Mouse (Mus musculus) liver, embryonic 16.5 days (tissue): Measurements from ENCODE around the gene Cysrt1. TPM values are rescaled to one million over a fixed set of nuclear protein-coding genes. Genes with fewer than 3 reads are reported as not detected.
A peak's percentile ranks its signal among the peaks of the same experiment; 100 is the strongest.

Experiments
- ATAC-seq: fragments of 200-750 bp; cut with Nextera tagmentation; 2 replicates; pipeline ENCODE4 v1.8.0; 2017; ENCODE audit warnings: low read depth, mild to moderate bottlenecking, moderate number of reproducible peaks, moderate library complexity
- H3K27ac ChIP-seq: fragments of 300-500 bp; sonication (generic); 2 replicates; pipeline ENCODE4 v1.5.1; 2014; ENCODE audit warnings: mild to moderate bottlenecking, low read length
- H3K27me3 ChIP-seq: fragments of 300-500 bp; sonication (generic); 2 replicates; pipeline ENCODE4 v1.6.1; 2014; ENCODE audit warnings: low read depth, low read length, mixed read lengths; ENCODE audit not compliant: control insufficient read depth, insufficient read depth
- H3K36me3 ChIP-seq: fragments of 300-500 bp; sonication (generic); 2 replicates; pipeline ENCODE4 v1.6.1; 2014; ENCODE audit warnings: mild to moderate bottlenecking; ENCODE audit not compliant: control insufficient read depth, insufficient read depth
- H3K4me1 ChIP-seq: fragments of 300-500 bp; sonication (generic); 2 replicates; pipeline ENCODE4 v1.6.1; 2014; ENCODE audit warnings: low read depth, low read length, mixed read lengths; ENCODE audit not compliant: control insufficient read depth
- H3K4me2 ChIP-seq: fragments of 300-500 bp; sonication (generic); 2 replicates; pipeline ENCODE4 v1.6.1; 2014; ENCODE audit warnings: low read depth, low read length, mixed read lengths
- H3K4me3 ChIP-seq: fragments of 300-500 bp; sonication (generic); 2 replicates; pipeline ENCODE4 v1.5.1; 2014; ENCODE audit warnings: low read depth, mild to moderate bottlenecking, low read length
- H3K9ac ChIP-seq: fragments of 300-500 bp; sonication (generic); 2 replicates; pipeline ENCODE4 v1.6.1; 2014; ENCODE audit warnings: low read depth, low read length
- H3K9me3 ChIP-seq: fragments of 300-500 bp; sonication (generic); replicated peaks from 2 replicates; pipeline ENCODE4 v1.6.1; 2016; ENCODE audit warnings: low read length; ENCODE audit not compliant: control insufficient read depth
- WGBS: fragments of 180-500 bp; shearing (Covaris S2); extraction: QIAGEN DNeasy Blood & Tissue Kit; methylation state at CpG from one replicate; pipeline ENCODE4 v1.1.7; 2014; ENCODE audit not compliant: insufficient replicate concordance; 5-methylcytosine and 5-hydroxymethylcytosine counted together
- polyA plus RNA-seq: library from polyadenylated mRNA; unstranded; fragments of >200 nt; fragmentation: Nextera tagmentation; extraction: Ambion mirVana; gene quantifications from 2 replicates; pipeline ENCODE4 v1.2.1, GENCODE M21; 2015

Cysrt1 gene
- polyA plus RNA-seq, 1 experiment from 2014 or later: not detected

GRCm38 (mm10) chr2:25195211-25196156, 46.8 kb downstream of the Cysrt1 start:
- H3K9me3 ChIP-seq: no peaks in the 10 kb centered on the region
- H3K4me3 ChIP-seq: peak overlapping the region; percentile 54
- H3K9ac ChIP-seq: peak overlapping the region; percentile 61
- ATAC-seq: peak; percentile 57
- H3K27me3 ChIP-seq: no peaks in the 10 kb centered on the region
- 7% methylated on average over 55 of the region's 55 CpGs for WGBS
- peaks cover 6% of the 10 kb centered on the region for H3K36me3 ChIP-seq
- H3K4me2 ChIP-seq: peak overlapping the region; percentile 71
- peak overlapping the region; percentile 79 for H3K27ac ChIP-seq
- H3K4me1 ChIP-seq: peaks cover 40% of the 10 kb centered on the region

DNA sequence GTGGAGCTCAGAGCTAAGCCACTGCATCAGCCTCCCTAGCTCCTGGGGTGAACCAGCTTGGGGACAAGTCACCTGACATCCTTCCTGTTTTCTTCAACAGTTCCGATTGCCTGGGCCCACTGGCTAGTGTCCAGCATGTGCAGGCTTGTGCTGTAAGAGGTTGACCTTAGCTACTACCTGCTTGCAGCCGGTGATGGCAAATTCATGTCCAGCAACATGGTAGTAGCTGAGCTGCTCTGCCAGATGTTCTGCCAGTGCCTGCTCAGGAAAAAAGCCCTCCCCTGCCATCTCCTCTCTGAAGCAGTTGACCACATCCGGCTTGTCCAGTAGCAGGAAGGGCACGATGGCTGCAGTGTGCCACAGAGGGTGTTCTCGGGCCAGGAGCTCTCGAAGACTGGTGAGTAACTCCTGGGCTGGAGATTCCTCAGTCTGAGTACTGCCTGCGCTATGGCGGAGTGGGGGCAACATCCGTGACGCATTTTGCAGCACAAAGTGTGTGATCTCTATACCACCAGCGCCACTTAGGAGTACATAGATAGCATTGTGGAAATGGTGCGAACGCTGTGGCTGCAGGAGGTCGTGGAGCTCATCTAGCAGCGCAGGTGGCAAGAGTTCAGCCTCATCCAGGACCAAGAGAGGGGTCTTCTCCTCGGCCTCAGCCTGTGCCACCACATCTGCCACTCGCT, 47.6 kb downstream of the Cysrt1 start:
- ATAC-seq: no peak

DNA sequence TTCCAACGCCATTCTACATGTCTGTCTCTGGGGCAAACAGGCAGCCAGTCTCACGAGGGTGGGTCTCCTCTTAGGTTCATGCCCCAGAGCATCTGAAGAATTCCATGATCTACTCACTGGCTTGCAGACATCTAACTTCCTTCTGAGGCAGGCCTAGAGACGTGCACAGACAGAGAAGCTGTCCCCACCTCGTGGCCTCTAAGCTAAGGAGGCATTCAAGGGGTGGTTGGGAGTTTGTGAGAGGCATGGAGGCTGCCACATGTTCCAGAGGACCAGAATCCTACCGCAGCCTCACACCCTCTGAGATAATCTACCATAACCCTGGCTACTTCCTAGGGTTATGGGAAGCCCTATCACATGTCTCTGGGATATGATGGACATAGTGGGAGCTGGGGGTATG, 48.2 kb downstream of the Cysrt1 start:
- ATAC-seq: no peak
- peak overlapping the region; percentile 52 for H3K27ac ChIP-seq
- H3K4me1 ChIP-seq: peaks cover 40% of the 10 kb centered on the region
- H3K36me3 ChIP-seq: peaks cover 2% of the 10 kb centered on the region; the same call in 1 of the 2 replicates
- peak overlapping the region; percentile 71; the same call in 1 of the 2 replicates for H3K4me2 ChIP-seq
- no peak overlapping the region for H3K9ac ChIP-seq
- no peaks in the 10 kb centered on the region for H3K27me3 ChIP-seq
- no peaks in the 10 kb centered on the region for H3K9me3 ChIP-seq
- 27% methylated on average over 5 of the region's 5 CpGs for WGBS
- H3K4me3 ChIP-seq: 0 out of 2 replicates have a peak overlapping the region, but pooled peaks have one; percentile 5

More for the DNA sequence above, 47.6 kb downstream of the Cysrt1 start:
- H3K27me3 ChIP-seq: no peaks in the 10 kb centered on the region
- H3K4me1 ChIP-seq: peaks cover 40% of the 10 kb centered on the region
- H3K4me2 ChIP-seq: peak overlapping the region; percentile 71
- no peaks in the 10 kb centered on the region for H3K9me3 ChIP-seq
- peak overlapping the region; percentile 61; the same call in 1 of the 2 replicates for H3K9ac ChIP-seq
- 35% methylated on average over 17 of the region's 17 CpGs for WGBS
- H3K36me3 ChIP-seq: peaks cover 2% of the 10 kb centered on the region; the same call in 1 of the 2 replicates
- peak overlapping the region; percentile 54 for H3K4me3 ChIP-seq
- peak overlapping the region; percentile 52 for H3K27ac ChIP-seq

GRCm38 (mm10) chr2:25193330-25193770, 48.9 kb downstream of the Cysrt1 start:
- ATAC-seq: peak; percentile 24
- H3K27me3 ChIP-seq: no peaks in the 10 kb centered on the region
- no peak overlapping the region for H3K4me3 ChIP-seq
- H3K9ac ChIP-seq: no peak overlapping the region
- H3K4me2 ChIP-seq: peak overlapping the region; percentile 71; the same call in 1 of the 2 replicates
- peaks cover under 1% of the 10 kb centered on the region; the same call in 1 of the 2 replicates for H3K36me3 ChIP-seq
- no peak overlapping the region; the same call in 1 of the 2 replicates for H3K27ac ChIP-seq
- H3K9me3 ChIP-seq: no peaks in the 10 kb centered on the region
- H3K4me1 ChIP-seq: peaks cover 40% of the 10 kb centered on the region
- 1% methylated on average over 6 of the region's 6 CpGs for WGBS

Other genes with a start within 250 kb of the Cysrt1 start
- 9.5 and 10.8 TPM in 2 replicates for gene Nsmf, start 188.1 kb downstream of the Cysrt1 start, polyA plus RNA-seq
- gene Entpd8, start 162.1 kb downstream of the Cysrt1 start, polyA plus RNA-seq: 5.3 and 8.0 TPM in 2 replicates
- gene Noxa1, start 147.3 kb downstream of the Cysrt1 start, polyA plus RNA-seq: 0.82 and 0.85 TPM in 2 replicates
- gene Nrarp, start 61.7 kb downstream of the Cysrt1 start, polyA plus RNA-seq: 1.1 and 1.3 TPM in 2 replicates
- 6.5 and 6.6 TPM in 2 replicates for gene Tor4a, start 45.6 kb downstream of the Cysrt1 start, polyA plus RNA-seq
- gene Nelfb, start 31.0 kb downstream of the Cysrt1 start, polyA plus RNA-seq: 33.9 and 34.9 TPM in 2 replicates
- not detected in 2 replicates for gene Stpg3, start 27.8 kb downstream of the Cysrt1 start, polyA plus RNA-seq
- gene Fam166a, start 23.7 kb downstream of the Cysrt1 start, polyA plus RNA-seq: not detected in 2 replicates
- 590 and 624 TPM in 2 replicates for gene Tubb4b, start 17.8 kb downstream of the Cysrt1 start, polyA plus RNA-seq
- gene Slc34a3, start 8.1 kb downstream of the Cysrt1 start, polyA plus RNA-seq: 0.08 TPM in 1 of 2 replicates, not detected in the other
- gene Rnf224, start 5.7 kb downstream of the Cysrt1 start, polyA plus RNA-seq: not detected in 2 replicates
- 0.77 TPM in 1 of 2 replicates, not detected in the other for gene Rnf208, start 197 bp downstream of the Cysrt1 start, polyA plus RNA-seq
- gene AL732309.1, start 4.4 kb upstream of the Cysrt1 start, polyA plus RNA-seq: 1.4 and 1.8 TPM in 2 replicates
- gene Tmem203, start 13.0 kb upstream of the Cysrt1 start, polyA plus RNA-seq: 10.9 and 12.0 TPM in 2 replicates
- 3.7 and 4.7 TPM in 2 replicates for gene Tprn, start 20.2 kb upstream of the Cysrt1 start, polyA plus RNA-seq
- 94.7 and 111 TPM in 2 replicates for gene Ssna1, start 30.0 kb upstream of the Cysrt1 start, polyA plus RNA-seq
- gene Anapc2, start 30.0 kb upstream of the Cysrt1 start, polyA plus RNA-seq: 40.1 and 40.5 TPM in 2 replicates
- not detected in 2 replicates for gene Tmem210, start 45.7 kb upstream of the Cysrt1 start, polyA plus RNA-seq
- gene Lrrc26, start 47.5 kb upstream of the Cysrt1 start, polyA plus RNA-seq: not detected in 2 replicates
- 0.02 TPM in 1 of 2 replicates, not detected in the other for gene Grin1, start 76.7 kb upstream of the Cysrt1 start, polyA plus RNA-seq
- gene Man1b1, start 89.9 kb upstream of the Cysrt1 start, polyA plus RNA-seq: 15.3 and 17.2 TPM in 2 replicates
- gene Dpp7, start 113.9 kb upstream of the Cysrt1 start, polyA plus RNA-seq: 10.8 and 11.5 TPM in 2 replicates
- gene Uap1l1, start 123.2 kb upstream of the Cysrt1 start, polyA plus RNA-seq: 12.6 and 14.0 TPM in 2 replicates
- 14.7 and 16.2 TPM in 2 replicates for gene Sapcd2, start 129.9 kb upstream of the Cysrt1 start, polyA plus RNA-seq
- gene Entpd2, start 153.4 kb upstream of the Cysrt1 start, polyA plus RNA-seq: 0.54 and 1.0 TPM in 2 replicates
- gene Npdc1, start 156.9 kb upstream of the Cysrt1 start, polyA plus RNA-seq: 4.7 and 4.8 TPM in 2 replicates
- gene Fut7, start 180.8 kb upstream of the Cysrt1 start, polyA plus RNA-seq: 0.96 and 1.2 TPM in 2 replicates
- gene Abca2, start 186.3 kb upstream of the Cysrt1 start, polyA plus RNA-seq: 1.3 and 1.8 TPM in 2 replicates
- 0.54 and 0.63 TPM in 2 replicates for gene Clic3, start 214.4 kb upstream of the Cysrt1 start, polyA plus RNA-seq
- gene Paxx, start 218.6 kb upstream of the Cysrt1 start, polyA plus RNA-seq: 10.1 TPM in 2 replicates
- gene Ptgds, start 227.6 kb upstream of the Cysrt1 start, polyA plus RNA-seq: 0.35 and 0.71 TPM in 2 replicates